Mouse (Mus musculus) adrenal gland, adult 10 weeks (tissue): ENCODE results near the gene Synj1. TPM values are rescaled to one million over a fixed set of nuclear protein-coding genes. Genes with fewer than 3 reads are reported as not detected.

ENCODE experiments used
- polyA plus RNA-seq: library from polyadenylated mRNA; stranded (reverse); fragments of 350-450 nt; fragmentation: Illumina TruSeq; extraction: RNeasy Lipid Tissue Mini Kit (QIAGEN cat#74804); gene quantifications from one replicate; pipeline ENCODE4 v1.2.3, GENCODE M21; 2014; ENCODE audit warnings: low read depth, low replicate concordance

Gene Synj1
- 40.8 TPM for polyA plus RNA-seq

GRCm38 (mm10) chr16:91011021-91011683 is at the start of gene Synj1:
Synj1 (minus strand) TSS chr16:91011308.

GRCm38 (mm10) chr16:91044270-91045182 is 33.4 kb upstream of the Synj1 start, which contains the start of gene Paxbp1:
Paxbp1 (minus strand) TSS chr16:91044543.

GRCm38 (mm10) chr16:90934687-90935328 is 76.3 kb downstream of the Synj1 start, which contains the start of gene Cfap298:
Cfap298 (minus strand) TSS chr16:90935114.

Other genes with a start within 250 kb of the Synj1 start
- gene Urb1, start 200.9 kb downstream of the Synj1 start, polyA plus RNA-seq: 5.4 TPM
- gene Eva1c, start 184.6 kb downstream of the Synj1 start, polyA plus RNA-seq: 2.1 TPM
- gene Cfap298, start 76.2 kb downstream of the Synj1 start, polyA plus RNA-seq: 5.8 TPM
- gene Paxbp1, start 33.2 kb upstream of the Synj1 start, polyA plus RNA-seq: 90.0 TPM
- not detected for gene 4932438H23Rik, start 83.8 kb upstream of the Synj1 start, polyA plus RNA-seq
- not detected for gene Olig2, start 214.1 kb upstream of the Synj1 start, polyA plus RNA-seq